Mouse (Mus musculus): ENCODE results near the gene Myo1b. TPM values are rescaled to one million over a fixed set of nuclear protein-coding genes. Genes with fewer than 3 reads are reported as not detected.

Myo1b gene
- polyA plus RNA-seq, 1 experiment, result 2.6 TPM

DNA sequence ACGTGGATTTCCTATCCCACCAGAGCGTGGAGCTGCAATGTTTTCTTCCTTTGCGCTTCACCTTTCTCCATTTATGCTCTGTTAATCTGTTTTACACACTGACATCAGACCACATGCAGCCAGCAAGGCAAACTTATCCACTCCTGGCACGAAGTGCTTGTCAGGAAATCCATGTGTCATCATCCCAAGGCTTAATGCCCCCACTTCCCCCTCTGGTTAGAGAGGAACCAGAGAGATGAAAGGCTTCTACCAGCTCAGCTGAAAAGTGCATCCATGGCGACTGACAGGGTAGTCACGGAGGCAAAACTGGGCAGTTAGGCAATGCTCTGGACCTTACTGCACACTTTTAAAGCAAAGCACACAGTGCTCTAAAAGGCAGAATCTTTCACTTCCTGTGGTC, 126.6 kb downstream of the Myo1b start:
- Histone ChIP-seq H3K4me1 (ENCODE audit: control insufficient read depth, insufficient read depth, insufficient read length, low read length) (no peaks in the 10 kb centered on the region), H3K27me3 (ENCODE audit: control insufficient read depth, insufficient read depth, low read length) (no peaks in the 10 kb centered on the region), H3K4me3 (ENCODE audit: low read depth, low read length) (no peak overlapping the region), H3K36me3 (ENCODE audit: control insufficient read depth, insufficient read depth, low read length) (peaks cover 4% of the 10 kb centered on the region; the same call in 1 of the 2 replicates), H3K27ac (ENCODE audit: insufficient read depth, low read depth, low read length) (no peak overlapping the region)
- 81% methylated on average over 6 of the region's 6 CpGs for WGBS
- TF ChIP-seq POLR2A (IDR thresholded peaks at IDR 0.05; ENCODE audit: low read depth, low read length), result no peak

DNA sequence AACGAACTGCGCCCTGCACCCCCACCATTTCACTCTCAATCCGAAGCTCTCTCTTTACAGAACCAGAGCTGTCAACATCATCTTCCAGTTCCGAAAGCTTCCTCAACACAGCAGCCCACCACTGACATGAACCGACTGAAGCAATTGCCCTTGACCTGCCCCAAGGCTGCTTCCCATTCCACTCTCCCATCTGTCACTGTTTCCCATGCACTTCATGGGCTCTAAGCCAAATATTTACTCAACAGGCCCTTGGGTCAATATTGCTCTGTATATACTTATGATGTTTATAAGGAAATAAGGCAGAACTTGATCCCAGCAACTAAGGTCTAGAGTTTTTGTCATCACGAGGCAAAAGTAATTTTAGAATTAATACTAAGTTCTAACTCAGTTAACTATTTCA, 133.8 kb downstream of the Myo1b start:
- Histone ChIP-seq H3K27me3 (ENCODE audit: control insufficient read depth, insufficient read depth, low read length) (no peaks in the 10 kb centered on the region), H3K4me3 (ENCODE audit: low read depth, low read length) (no peak overlapping the region), H3K27ac (ENCODE audit: insufficient read depth, low read depth, low read length) (no peak overlapping the region), H3K4me1 (ENCODE audit: control insufficient read depth, insufficient read depth, insufficient read length, low read length) (no peaks in the 10 kb centered on the region), H3K36me3 (ENCODE audit: control insufficient read depth, insufficient read depth, low read length) (peaks cover 2% of the 10 kb centered on the region; the same call in 1 of the 2 replicates)
- WGBS, result 56% methylated on average over 6 of the region's 6 CpGs
- TF ChIP-seq CTCF (IDR thresholded peaks at IDR 0.05; ENCODE audit: extremely low read depth, insufficient read length, insufficient replicate concordance, low read depth, low read length) (no peak), POLR2A (IDR thresholded peaks at IDR 0.05; ENCODE audit: low read depth, low read length) (no peak)

DNA sequence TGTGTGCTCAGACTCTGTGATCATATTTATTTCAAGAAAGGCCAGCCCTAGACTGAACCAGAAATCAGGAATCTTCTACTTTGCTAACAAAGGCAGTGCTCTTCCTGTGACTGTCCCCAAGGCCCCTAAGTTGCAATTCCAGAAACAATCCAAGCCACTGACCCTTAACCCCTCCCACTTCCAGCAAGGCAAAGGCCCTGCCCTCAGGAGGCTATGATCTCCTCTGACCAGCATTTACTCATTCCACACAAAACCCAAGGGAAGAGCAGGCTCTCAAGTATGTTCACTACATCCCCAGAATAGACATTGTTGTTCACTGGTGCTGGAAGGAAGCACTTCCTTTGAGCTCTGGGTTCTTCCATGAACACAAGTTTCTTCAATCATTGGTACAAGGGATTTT, 135.5 kb downstream of the Myo1b start:
- Histone ChIP-seq H3K4me3 (ENCODE audit: low read depth, low read length) (no peak overlapping the region), H3K27me3 (ENCODE audit: control insufficient read depth, insufficient read depth, low read length) (no peaks in the 10 kb centered on the region), H3K4me1 (ENCODE audit: control insufficient read depth, insufficient read depth, insufficient read length, low read length) (no peaks in the 10 kb centered on the region), H3K36me3 (ENCODE audit: control insufficient read depth, insufficient read depth, low read length) (peaks cover 2% of the 10 kb centered on the region; the same call in 1 of the 2 replicates), H3K27ac (ENCODE audit: insufficient read depth, low read depth, low read length) (no peak overlapping the region)
- no peak for TF ChIP-seq POLR2A (IDR thresholded peaks at IDR 0.05; ENCODE audit: low read depth, low read length)
- no peak for TF ChIP-seq CTCF (IDR thresholded peaks at IDR 0.05; ENCODE audit: extremely low read depth, insufficient read length, insufficient replicate concordance, low read depth, low read length)

DNA sequence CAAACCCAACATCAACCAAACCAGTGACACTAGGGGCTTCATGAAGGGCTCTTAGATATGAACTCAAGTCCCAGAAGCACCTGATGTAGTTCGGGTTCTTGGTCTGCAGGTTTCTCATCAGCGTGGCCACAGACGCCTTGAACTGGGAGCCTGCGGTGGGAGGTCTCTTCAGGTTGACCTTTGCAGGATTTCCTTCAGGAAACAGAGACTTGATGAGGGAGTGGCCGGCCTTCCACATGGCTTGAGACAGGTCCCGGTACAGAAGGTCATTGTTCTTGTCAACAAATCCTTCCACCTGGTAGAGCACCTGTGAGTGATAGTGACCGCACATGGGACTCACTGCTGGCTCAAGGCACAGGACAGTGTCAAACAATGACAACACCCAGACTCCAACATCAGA, 137.6 kb downstream of the Myo1b start:
- 79% methylated on average over 7 of the region's 7 CpGs for WGBS
- no peaks in the 10 kb centered on the region for H3K4me1 ChIP-seq (ENCODE audit: control insufficient read depth, insufficient read depth, insufficient read length, low read length)
- no peak overlapping the region for H3K27ac ChIP-seq (ENCODE audit: insufficient read depth, low read depth, low read length)
- no peak for TF ChIP-seq POLR2A (IDR thresholded peaks at IDR 0.05; ENCODE audit: low read depth, low read length)
- no peak for TF ChIP-seq CTCF (IDR thresholded peaks at IDR 0.05; ENCODE audit: extremely low read depth, insufficient read length, insufficient replicate concordance, low read depth, low read length)
- peaks cover 2% of the 10 kb centered on the region; the same call in 1 of the 2 replicates for H3K36me3 ChIP-seq (ENCODE audit: control insufficient read depth, insufficient read depth, low read length)
- no peak overlapping the region for H3K4me3 ChIP-seq (ENCODE audit: low read depth, low read length)
- H3K27me3 ChIP-seq (ENCODE audit: control insufficient read depth, insufficient read depth, low read length), result no peaks in the 10 kb centered on the region

DNA sequence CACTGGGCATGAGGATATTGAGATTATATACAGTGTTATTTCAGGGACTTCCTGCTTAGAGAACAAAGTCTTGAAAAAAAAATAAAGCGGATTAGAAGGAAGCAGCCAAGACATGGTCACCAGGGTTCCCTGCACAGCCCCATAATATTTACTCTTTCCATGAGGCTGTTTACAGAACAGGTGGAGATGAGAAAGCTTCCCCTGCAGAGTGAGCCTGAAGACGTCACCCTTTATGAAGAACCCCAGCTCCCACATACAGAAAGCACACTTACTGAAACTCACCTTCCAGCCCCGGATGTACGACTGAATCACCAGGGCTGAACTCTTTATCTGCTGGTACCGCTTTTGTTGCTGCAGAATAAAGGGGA, 145.4 kb downstream of the Myo1b start:
- H3K27ac ChIP-seq (ENCODE audit: insufficient read depth, low read depth, low read length), result no peak overlapping the region
- no peaks in the 10 kb centered on the region for H3K27me3 ChIP-seq (ENCODE audit: control insufficient read depth, insufficient read depth, low read length)
- TF ChIP-seq POLR2A (IDR thresholded peaks at IDR 0.05; ENCODE audit: low read depth, low read length), result no peak
- TF ChIP-seq CTCF (IDR thresholded peaks at IDR 0.05; ENCODE audit: extremely low read depth, insufficient read length, insufficient replicate concordance, low read depth, low read length), result no peak
- no peak overlapping the region for H3K4me3 ChIP-seq (ENCODE audit: low read depth, low read length)
- H3K36me3 ChIP-seq (ENCODE audit: control insufficient read depth, insufficient read depth, low read length), result peaks cover 6% of the 10 kb centered on the region
- WGBS, result 77% methylated on average over 5 of the region's 5 CpGs
- H3K4me1 ChIP-seq (ENCODE audit: control insufficient read depth, insufficient read depth, insufficient read length, low read length), result no peaks in the 10 kb centered on the region

DNA sequence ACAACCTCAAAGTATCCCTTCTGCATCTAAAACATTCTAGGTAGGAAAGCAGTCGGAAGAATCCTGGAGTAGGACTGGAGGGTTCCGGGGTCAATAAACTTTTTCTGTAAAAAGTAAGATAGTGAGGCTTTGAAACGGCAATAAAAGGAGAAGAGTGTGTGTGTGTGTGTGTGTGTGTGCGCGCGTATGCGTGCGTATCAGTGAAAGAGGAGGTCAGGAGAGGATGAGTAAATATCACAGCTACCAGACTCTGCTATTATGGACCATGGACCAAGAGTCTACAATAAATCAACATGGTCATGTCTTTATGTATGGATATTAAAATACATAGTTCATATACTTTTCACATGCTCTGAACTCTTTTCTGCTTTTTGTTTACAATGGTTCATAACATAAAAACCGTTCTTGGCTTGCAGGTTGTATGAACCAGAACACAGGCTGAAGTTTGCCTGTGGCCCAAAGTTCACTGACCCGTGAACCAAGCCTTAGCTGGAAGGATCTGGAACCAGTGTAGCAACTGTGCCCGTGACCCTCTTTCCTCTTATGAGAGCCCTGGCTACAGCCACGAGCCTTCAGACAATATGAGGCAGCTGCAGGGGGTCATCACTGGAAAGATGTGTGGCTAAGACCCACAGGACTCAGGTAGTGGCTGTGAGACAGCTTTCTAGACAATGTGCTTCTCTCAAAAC, 145.9 kb downstream of the Myo1b start:
- no peak for TF ChIP-seq CTCF (IDR thresholded peaks at IDR 0.05; ENCODE audit: extremely low read depth, insufficient read length, insufficient replicate concordance, low read depth, low read length)
- no peak for TF ChIP-seq POLR2A (IDR thresholded peaks at IDR 0.05; ENCODE audit: low read depth, low read length)
- H3K4me3 ChIP-seq (ENCODE audit: low read depth, low read length), result no peak overlapping the region
- 76% methylated on average over 12 of the region's 12 CpGs for WGBS
- peaks cover 6% of the 10 kb centered on the region for H3K36me3 ChIP-seq (ENCODE audit: control insufficient read depth, insufficient read depth, low read length)
- H3K27me3 ChIP-seq (ENCODE audit: control insufficient read depth, insufficient read depth, low read length), result no peaks in the 10 kb centered on the region
- no peaks in the 10 kb centered on the region for H3K4me1 ChIP-seq (ENCODE audit: control insufficient read depth, insufficient read depth, insufficient read length, low read length)
- H3K27ac ChIP-seq (ENCODE audit: insufficient read depth, low read depth, low read length), result no peak overlapping the region

DNA sequence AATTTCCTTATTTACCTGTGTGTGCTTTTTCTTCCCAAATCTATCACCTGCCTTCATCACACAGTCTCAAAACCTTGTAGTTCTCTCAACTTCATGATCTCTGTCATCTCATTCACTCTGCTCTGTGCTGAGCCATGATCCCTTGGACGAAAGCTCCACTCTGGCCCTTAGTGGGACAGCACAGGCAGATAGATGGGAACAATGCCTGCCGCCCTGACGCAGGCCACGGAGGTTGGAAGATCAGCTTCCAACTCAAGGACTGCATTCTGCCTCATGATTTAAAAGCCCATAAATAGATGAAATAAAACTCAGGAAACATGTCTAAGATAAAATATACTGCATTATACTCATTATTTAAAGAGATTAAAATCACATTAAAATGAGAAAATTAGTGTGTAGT, 149.6 kb downstream of the Myo1b start:
- 95% methylated on average over 4 of the region's 4 CpGs for WGBS
- Histone ChIP-seq H3K27me3 (ENCODE audit: control insufficient read depth, insufficient read depth, low read length) (no peaks in the 10 kb centered on the region), H3K27ac (ENCODE audit: insufficient read depth, low read depth, low read length) (no peak overlapping the region), H3K4me1 (ENCODE audit: control insufficient read depth, insufficient read depth, insufficient read length, low read length) (no peaks in the 10 kb centered on the region), H3K36me3 (ENCODE audit: control insufficient read depth, insufficient read depth, low read length) (peaks cover 6% of the 10 kb centered on the region), H3K4me3 (ENCODE audit: low read depth, low read length) (no peak overlapping the region)
- TF ChIP-seq POLR2A (IDR thresholded peaks at IDR 0.05; ENCODE audit: low read depth, low read length) (no peak), CTCF (IDR thresholded peaks at IDR 0.05; ENCODE audit: extremely low read depth, insufficient read length, insufficient replicate concordance, low read depth, low read length) (no peak)
